Mouse (Mus musculus): ENCODE results near the gene Mrps2.

GRCm38 (mm10) chr2:28498431-28498830 is 30.6 kb downstream of the Mrps2 start:
- no peak for TF ChIP-seq POLR2A (IDR thresholded peaks at IDR 0.05; ENCODE audit: borderline replicate concordance, control insufficient read depth, low read depth, low read length)
- no peak for TF ChIP-seq CTCF (IDR thresholded peaks at IDR 0.05; ENCODE audit: control insufficient read depth, insufficient read depth, low read length)
